Mouse (Mus musculus) liver, postnatal 0 days (tissue): ENCODE measurements around the gene Ctbp2.

Experiments
- CTCF ChIP-seq: sonication (generic); IDR thresholded peaks from 2 replicates; pipeline ENCODE4 v1.5.1; 2016; ENCODE audit warnings: antibody characterized with exemption, low read depth
- EP300 ChIP-seq: IDR thresholded peaks from 2 replicates; pipeline ENCODE4 v1.6.1; 2016; ENCODE audit warnings: antibody characterized with exemption, low read depth, mild to moderate bottlenecking

GRCm38 (mm10) chr7:132949968-132950367 lies 174.2 kb downstream of the Ctbp2 start:
- TF ChIP-seq CTCF, result no peak
- no peak for TF ChIP-seq EP300
